Mouse (Mus musculus) bone marrow, adult 2 months (tissue): ENCODE measurements around the gene Msantd2.

ENCODE experiments used
- CTCF ChIP-seq: fragments of 200-500 bp; IDR thresholded peaks from 2 replicates; pipeline ENCODE4 v1.5.1; 2011; ENCODE audit warnings: low read length, control low read depth; ENCODE audit not compliant: control insufficient read depth, insufficient read depth
- POLR2A ChIP-seq: fragments of 200-500 bp; IDR thresholded peaks from 2 replicates; pipeline ENCODE4 v1.6.1; 2011; ENCODE audit warnings: low read depth, mild to moderate bottlenecking, control low read depth, low read length, borderline replicate concordance; ENCODE audit not compliant: control insufficient read depth

DNA sequence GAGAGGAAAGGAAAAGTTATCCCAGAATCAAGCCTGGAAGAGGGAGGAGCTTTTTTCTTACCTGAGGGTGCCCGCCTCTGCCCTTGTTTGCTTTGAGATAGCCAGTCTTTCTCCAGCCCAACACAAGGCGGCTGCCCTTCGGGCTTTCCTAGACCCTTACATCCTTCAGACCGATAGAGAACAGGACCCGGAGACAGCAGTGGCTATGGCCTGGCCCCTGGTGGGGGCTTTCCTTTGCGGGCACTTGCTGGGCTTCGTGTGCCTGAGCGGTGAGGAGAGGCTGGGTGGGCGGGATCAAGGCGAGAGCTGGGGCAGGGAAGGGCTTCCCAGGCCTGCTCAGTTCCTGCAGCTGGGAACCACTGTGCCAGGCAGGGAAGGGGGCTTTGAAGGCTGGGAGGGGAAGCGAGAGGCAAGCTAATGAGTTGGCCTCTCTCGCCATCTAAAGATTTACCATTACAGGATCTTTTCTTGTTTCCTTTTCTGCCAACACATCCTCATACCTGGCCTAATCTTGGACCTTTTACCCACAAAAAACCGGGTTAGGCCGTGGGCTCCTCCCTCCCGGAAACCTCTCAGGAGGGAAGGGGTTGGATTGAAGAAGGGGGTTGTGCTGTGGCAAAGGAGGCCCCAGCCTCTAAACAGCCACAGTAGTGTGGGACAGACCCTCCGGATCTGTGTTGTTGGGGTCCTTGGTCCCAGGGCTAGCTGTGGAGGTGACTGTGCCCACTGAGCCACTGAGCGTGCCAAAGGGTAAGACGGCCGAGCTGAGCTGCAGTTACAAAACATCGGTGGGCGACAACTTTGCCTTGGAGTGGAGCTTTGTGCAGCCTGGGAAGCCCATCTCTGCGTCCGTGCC lies 50.3 kb downstream of the Msantd2 start, which contains the start of gene Vsig2:
- no peak for TF ChIP-seq CTCF
- 0 out of 2 replicates have a peak, but pooled peaks have one; percentile 12 for TF ChIP-seq POLR2A
